Mouse (Mus musculus) heart, embryonic 13.5 days (tissue): Measurements from ENCODE around the gene A430005L14Rik. TPM values are rescaled to one million over a fixed set of nuclear protein-coding genes. Genes with fewer than 3 reads are reported as not detected.
"Not testable (repeated sequence)": the region's sequence is repeated elsewhere in the genome, so short reads cannot be mapped to it uniquely, and the experiment has no call there.

ENCODE experiments used
- ATAC-seq: fragments of 200-750 bp; cut with Nextera tagmentation; 2 replicates; pipeline ENCODE4 v1.8.0; 2017; ENCODE audit warnings: moderate TSS enrichment; ENCODE audit not compliant: insufficient number of reproducible peaks, low FRiP score, low TSS enrichment; ENCODE audit errors: extremely low read depth
- H3K27ac ChIP-seq: fragments of 300-500 bp; sonication (generic); replicated peaks from 2 replicates; pipeline ENCODE4 v1.5.1; 2015; ENCODE audit warnings: moderate library complexity, mild to moderate bottlenecking, inconsistent platforms
- H3K27me3 ChIP-seq: fragments of 300-500 bp; sonication (generic); replicated peaks from 2 replicates; pipeline ENCODE4 v1.6.1; 2015; ENCODE audit warnings: mild to moderate bottlenecking, inconsistent platforms
- H3K36me3 ChIP-seq: fragments of 300-500 bp; sonication (generic); 2 replicates; pipeline ENCODE4 v1.6.1; 2015; ENCODE audit warnings: mild to moderate bottlenecking, inconsistent platforms
- H3K4me1 ChIP-seq: fragments of 300-500 bp; sonication (generic); 2 replicates; pipeline ENCODE4 v1.6.1; 2015; ENCODE audit warnings: inconsistent platforms
- H3K4me2 ChIP-seq: fragments of 300-500 bp; sonication (generic); 2 replicates; pipeline ENCODE4 v1.6.1; 2015; ENCODE audit warnings: inconsistent platforms, mild to moderate bottlenecking, moderate library complexity
- H3K4me3 ChIP-seq: fragments of 300-500 bp; sonication (generic); 2 replicates; pipeline ENCODE4 v1.5.1; 2015; ENCODE audit warnings: moderate library complexity, mild to moderate bottlenecking, inconsistent platforms
- H3K9ac ChIP-seq: fragments of 300-500 bp; sonication (generic); 2 replicates; pipeline ENCODE4 v1.6.1; 2015; ENCODE audit warnings: inconsistent platforms, mild to moderate bottlenecking, moderate library complexity
- H3K9me3 ChIP-seq: fragments of 300-500 bp; sonication (generic); 2 replicates; pipeline ENCODE4 v1.6.1; 2016; ENCODE audit warnings: inconsistent platforms
- whole genome bisulfite sequencing: fragments of 180-500 bp; shearing (Covaris S2); methylation state at CpG from one replicate; pipeline ENCODE4 v1.1.7; 2015; ENCODE audit warnings: mixed read lengths; 5-methylcytosine and 5-hydroxymethylcytosine counted together
- polyA plus RNA-seq: library from polyadenylated mRNA; unstranded; fragments of >200 nt; fragmentation: Nextera tagmentation; extraction: Ambion mirVana; gene quantifications from 2 replicates; pipeline ENCODE4 v1.2.1, GENCODE M21; 2015

A430005L14Rik gene
- 46.0 and 51.7 TPM in 2 replicates for polyA plus RNA-seq

- Histone ChIP-seq H3K4me1 (peaks cover 12% of the 10 kb centered on the region), H3K4me2 (peak within 1 kb of the TSS; percentile 93), H3K36me3 (peaks cover 25% of the 10 kb centered on the region), H3K27me3 (peaks cover 39% of the 10 kb centered on the region), H3K9me3 (no peaks in the 10 kb centered on the region), H3K4me3 (peak within 1 kb of the TSS; percentile 87), H3K9ac (peak within 1 kb of the TSS; percentile 96), H3K27ac (peak within 1 kb of the TSS; percentile 95)
- ATAC-seq = peak; percentile 93
- 2% methylated on average over 65 of the region's 67 CpGs for WGBS
These were observed at the start of gene A430005L14Rik for GRCm38 (mm10) chr4:153956569-153957405. Gene A430005L14Rik, plus strand, starts transcription at chr4:153957237.

DNA sequence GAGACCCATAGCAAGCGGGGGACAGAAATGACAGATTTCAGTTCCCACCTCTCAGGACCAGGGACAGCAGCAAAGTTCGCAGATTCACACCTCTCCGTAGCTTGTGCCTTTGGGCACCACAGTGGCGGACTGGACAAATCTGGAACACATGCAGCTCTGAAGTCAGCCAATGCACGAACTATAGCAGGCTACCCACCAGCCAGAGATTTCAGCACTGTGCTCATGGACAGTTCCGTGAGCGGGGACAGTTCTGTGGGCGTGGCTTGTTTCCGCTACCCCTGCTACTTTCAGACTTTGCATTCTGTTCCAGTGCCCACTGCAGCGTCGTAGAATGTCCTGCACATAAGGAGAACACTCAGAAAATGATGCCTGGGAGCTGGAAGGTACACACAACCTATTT is 49.5 kb upstream of the A430005L14Rik start:
- H3K4me1 ChIP-seq = no peaks in the 10 kb centered on the region
- no peak for ATAC-seq
- no peak overlapping the region for H3K9ac ChIP-seq
- no peak overlapping the region for H3K4me3 ChIP-seq
- no peaks in the 10 kb centered on the region for H3K9me3 ChIP-seq
- no peak overlapping the region for H3K4me2 ChIP-seq
- no peak overlapping the region for H3K27ac ChIP-seq
- WGBS = 23% methylated on average over 11 of the region's 11 CpGs
- H3K27me3 ChIP-seq = peaks cover 6% of the 10 kb centered on the region; the same call in 1 of the 2 replicates
- H3K36me3 ChIP-seq = no peaks in the 10 kb centered on the region

- no peak overlapping the region for H3K27ac ChIP-seq
- no peak for ATAC-seq
These were observed 43.4 kb upstream of the A430005L14Rik start for GRCm38 (mm10) chr4:153913635-153914034.

DNA sequence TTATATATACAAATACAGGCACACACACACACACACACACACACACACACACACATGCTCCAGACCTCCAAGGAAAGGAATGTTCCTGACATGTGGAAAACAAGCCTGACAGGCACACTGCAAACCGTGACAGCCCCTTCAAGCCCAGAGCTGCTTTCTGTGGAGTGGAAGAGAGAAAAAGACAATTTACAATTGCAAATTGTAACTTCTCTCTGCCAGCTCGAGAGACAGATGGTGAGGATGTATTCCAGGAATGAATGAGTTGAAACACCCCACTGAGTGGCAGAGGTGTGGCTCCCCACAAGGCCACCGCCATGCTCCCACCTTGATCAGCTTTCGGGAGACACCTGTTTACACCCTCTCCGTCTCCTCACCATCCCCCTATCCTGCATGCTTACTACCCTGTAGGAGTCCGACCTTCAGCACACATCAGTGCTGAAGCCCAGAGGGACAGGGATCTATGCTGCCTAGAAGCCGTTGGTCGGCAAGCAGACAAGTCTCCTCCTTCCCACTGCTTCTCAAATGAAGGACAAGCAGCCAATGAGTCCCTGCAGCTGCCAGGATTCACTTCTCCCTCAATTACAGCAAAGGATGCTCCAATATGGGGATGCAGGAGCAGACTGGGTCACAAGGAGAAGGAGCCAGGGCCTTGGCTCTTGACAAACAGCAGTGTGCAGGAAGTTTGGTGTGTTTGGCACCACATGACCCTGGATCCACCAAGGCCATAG is 39.1 kb upstream of the A430005L14Rik start:
- WGBS = 33% methylated on average over 8 of the region's 8 CpGs
- H3K4me1 ChIP-seq = no peaks in the 10 kb centered on the region
- no peaks in the 10 kb centered on the region for H3K36me3 ChIP-seq
- H3K9me3 ChIP-seq = no peaks in the 10 kb centered on the region
- no peak for ATAC-seq
- no peak overlapping the region for H3K4me2 ChIP-seq
- no peak overlapping the region for H3K27ac ChIP-seq
- H3K27me3 ChIP-seq = peaks cover 27% of the 10 kb centered on the region
- no peak overlapping the region for H3K9ac ChIP-seq
- no peak overlapping the region for H3K4me3 ChIP-seq

More at GRCm38 (mm10) chr4:153913635-153914034, 43.4 kb upstream of the A430005L14Rik start:
- no peak overlapping the region for H3K4me3 ChIP-seq
- H3K4me1 ChIP-seq = no peaks in the 10 kb centered on the region
- H3K4me2 ChIP-seq = no peak overlapping the region
- peaks cover 16% of the 10 kb centered on the region for H3K27me3 ChIP-seq
- no peak overlapping the region for H3K9ac ChIP-seq
- H3K36me3 ChIP-seq = no peaks in the 10 kb centered on the region
- no peaks in the 10 kb centered on the region for H3K9me3 ChIP-seq
- WGBS = 60% methylated on average over 3 of the region's 3 CpGs

- H3K27me3 ChIP-seq = peaks cover 30% of the 10 kb centered on the region
- no peak overlapping the region for H3K4me3 ChIP-seq
- no peaks in the 10 kb centered on the region for H3K36me3 ChIP-seq
- H3K4me2 ChIP-seq = no peak overlapping the region
- no peak overlapping the region for H3K27ac ChIP-seq
- WGBS = 59% methylated on average over 9 of the region's 9 CpGs
- no peak overlapping the region for H3K9ac ChIP-seq
- no peaks in the 10 kb centered on the region for H3K9me3 ChIP-seq
- H3K4me1 ChIP-seq = no peaks in the 10 kb centered on the region
- no peak for ATAC-seq
These were observed 36.4 kb upstream of the A430005L14Rik start for GRCm38 (mm10) chr4:153920517-153921233.

GRCm38 (mm10) chr4:153922090-153922489 is 34.9 kb upstream of the A430005L14Rik start:
- H3K4me2 ChIP-seq, H3K36me3 ChIP-seq, H3K9ac ChIP-seq, H3K4me1 ChIP-seq, H3K4me3 ChIP-seq, H3K9me3 ChIP-seq, ATAC-seq, H3K27ac ChIP-seq: not testable (repeated sequence)
- WGBS = 26% methylated on average over 4 of the region's 4 CpGs
- peaks cover 31% of the 10 kb centered on the region for H3K27me3 ChIP-seq

DNA sequence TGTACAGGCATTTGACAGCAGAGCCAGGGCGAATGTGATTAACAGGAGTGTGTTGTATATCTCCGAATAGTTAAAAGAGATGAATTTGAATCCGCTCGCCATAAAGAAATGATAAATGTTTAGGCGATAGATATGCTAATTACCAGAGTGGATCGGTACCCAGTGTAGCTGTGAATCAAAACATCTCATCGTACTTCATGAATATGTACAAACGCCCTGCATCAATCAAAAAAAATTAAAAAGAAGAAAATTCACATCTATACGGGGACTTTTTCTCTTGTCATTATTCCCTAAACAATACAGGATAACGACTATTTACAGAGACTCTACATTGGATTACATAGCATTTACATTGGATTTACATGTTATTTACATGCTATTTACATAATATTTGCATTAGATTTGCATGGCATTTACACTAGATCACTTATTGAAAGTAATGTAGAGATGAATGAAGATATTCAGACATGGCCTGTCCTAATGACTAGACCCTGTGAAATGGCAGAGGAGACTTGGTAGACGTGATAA is 28.2 kb upstream of the A430005L14Rik start:
- Histone ChIP-seq H3K27me3 (peaks cover 4% of the 10 kb centered on the region; the same call in 1 of the 2 replicates), H3K4me3 (no peak overlapping the region), H3K9ac (no peak overlapping the region), H3K9me3 (no peaks in the 10 kb centered on the region), H3K4me2 (no peak overlapping the region), H3K27ac (no peak overlapping the region), H3K36me3 (no peaks in the 10 kb centered on the region), H3K4me1 (no peaks in the 10 kb centered on the region)
- ATAC-seq = no peak
- WGBS = 76% methylated on average over 11 of the region's 11 CpGs

DNA sequence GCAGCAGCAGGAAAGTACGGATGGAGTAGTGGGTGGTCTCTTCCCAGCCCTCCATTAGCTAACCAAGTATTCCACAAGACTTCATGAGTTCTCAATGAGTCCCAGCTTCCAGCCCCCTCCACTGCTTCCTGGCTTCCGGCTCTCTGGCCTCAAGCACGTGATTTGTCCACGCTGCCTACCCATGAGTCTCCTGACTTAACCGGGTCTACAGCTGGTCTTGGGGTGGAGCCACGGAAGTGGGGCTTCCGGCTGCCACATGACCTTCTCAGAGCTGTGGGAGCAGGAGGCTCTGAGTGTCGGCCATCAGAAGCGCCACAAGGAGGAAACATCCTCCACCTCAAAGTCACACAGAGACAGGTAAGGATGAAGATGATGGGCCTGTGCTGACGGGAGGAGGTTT is 27.6 kb upstream of the A430005L14Rik start:
- Histone ChIP-seq H3K27me3 (peaks cover 4% of the 10 kb centered on the region; the same call in 1 of the 2 replicates), H3K9me3 (no peaks in the 10 kb centered on the region), H3K27ac (no peak overlapping the region), H3K4me1 (no peaks in the 10 kb centered on the region), H3K36me3 (no peaks in the 10 kb centered on the region), H3K4me3 (no peak overlapping the region), H3K4me2 (no peak overlapping the region), H3K9ac (no peak overlapping the region)
- ATAC-seq = no peak
- WGBS = 58% methylated on average over 10 of the region's 10 CpGs

DNA sequence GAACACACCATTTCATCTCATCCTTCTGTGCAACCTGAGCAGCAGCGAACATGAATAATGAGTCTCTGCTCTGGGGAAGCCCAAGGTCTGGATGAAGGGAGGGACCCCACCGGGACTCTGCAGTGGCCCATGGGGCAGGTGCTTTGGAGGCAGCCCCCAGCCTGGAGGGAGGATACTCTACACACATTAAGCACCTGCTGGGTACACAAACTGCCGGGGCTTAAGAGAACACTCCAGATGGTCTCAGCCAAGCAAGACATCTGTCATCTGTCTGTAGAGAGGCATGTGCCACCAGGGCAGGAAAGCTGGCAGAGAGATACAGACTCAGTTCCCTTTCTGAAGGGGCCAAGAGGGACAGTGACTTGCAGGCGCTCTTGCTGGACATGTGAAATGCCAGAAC is 27.1 kb upstream of the A430005L14Rik start:
- no peak for ATAC-seq
- Histone ChIP-seq H3K36me3 (no peaks in the 10 kb centered on the region), H3K9ac (no peak overlapping the region), H3K4me2 (no peak overlapping the region), H3K9me3 (no peaks in the 10 kb centered on the region), H3K27me3 (peaks cover 4% of the 10 kb centered on the region; the same call in 1 of the 2 replicates), H3K27ac (no peak overlapping the region), H3K4me3 (no peak overlapping the region), H3K4me1 (no peaks in the 10 kb centered on the region)
- WGBS = 69% methylated on average over 4 of the region's 4 CpGs

DNA sequence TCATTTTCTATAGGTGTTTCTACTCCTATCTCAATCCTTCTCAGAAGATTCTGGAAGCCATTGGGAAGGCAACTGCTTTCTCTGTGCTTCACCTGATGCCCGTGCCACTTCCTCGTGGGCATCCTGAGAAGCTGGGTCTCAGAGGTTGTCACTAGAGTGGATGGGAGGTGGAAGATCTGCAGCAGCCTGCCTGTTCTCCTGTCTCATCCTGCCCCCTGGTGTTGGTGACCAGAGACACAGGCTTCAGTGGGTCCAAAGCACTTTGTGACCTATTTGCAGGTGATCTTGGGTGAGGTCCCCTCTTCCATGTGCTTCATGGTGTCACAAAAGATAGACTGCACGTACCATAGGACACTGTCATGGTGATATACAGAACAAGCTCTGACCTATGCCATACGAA is 13.8 kb upstream of the A430005L14Rik start:
- H3K9ac ChIP-seq = no peak overlapping the region
- no peak for ATAC-seq
- no peak overlapping the region for H3K27ac ChIP-seq
- no peak overlapping the region for H3K4me3 ChIP-seq
- H3K27me3 ChIP-seq = peaks cover 78% of the 10 kb centered on the region
- no peak overlapping the region for H3K4me2 ChIP-seq
- no peaks in the 10 kb centered on the region for H3K9me3 ChIP-seq
- WGBS = 47% methylated on average over 4 of the region's 4 CpGs
- H3K4me1 ChIP-seq = no peaks in the 10 kb centered on the region
- no peaks in the 10 kb centered on the region for H3K36me3 ChIP-seq

DNA sequence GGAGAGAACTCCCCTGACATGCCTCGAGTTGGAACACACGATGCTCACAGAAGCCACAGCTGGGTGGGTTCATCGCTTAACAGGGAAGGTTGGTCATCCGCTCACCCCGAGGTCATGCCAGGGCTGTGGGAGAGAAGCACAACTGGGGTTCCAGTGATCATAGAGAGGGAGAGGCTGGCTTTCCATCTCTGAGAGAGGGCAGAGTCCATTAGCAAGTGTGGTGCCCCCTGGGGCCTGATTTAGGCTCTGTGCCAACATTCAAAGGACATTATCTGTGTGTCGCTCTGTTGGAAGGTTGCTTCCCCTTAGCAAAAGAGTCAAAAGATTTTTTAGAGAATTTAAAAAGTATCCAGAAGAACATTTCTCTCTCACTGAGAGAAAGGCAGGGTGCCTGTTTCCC is 12.8 kb upstream of the A430005L14Rik start:
- H3K36me3 ChIP-seq = no peaks in the 10 kb centered on the region
- ATAC-seq = no peak
- 39% methylated on average over 6 of the region's 6 CpGs for WGBS
- H3K9ac ChIP-seq = no peak overlapping the region
- H3K4me3 ChIP-seq = no peak overlapping the region
- no peaks in the 10 kb centered on the region for H3K4me1 ChIP-seq
- no peak overlapping the region for H3K4me2 ChIP-seq
- no peak overlapping the region for H3K27ac ChIP-seq
- H3K9me3 ChIP-seq = no peaks in the 10 kb centered on the region
- H3K27me3 ChIP-seq = peaks cover 80% of the 10 kb centered on the region
